Mouse (Mus musculus) right cerebral cortex, adult 2 months (tissue): ENCODE results near the gene Golm1.
"Not testable (repeated sequence)": the region's sequence is repeated elsewhere in the genome, so short reads cannot be mapped to it uniquely, and the experiment has no call there.

Source experiments
- DNase-seq, 2 experiments: peaks; one replicate each; pipeline ENCODE4 v3.0.0; 2021 to 2022; ENCODE audit warnings: low spot score in 2 of 2

Gene Golm1

GRCm38 (mm10) chr13:59675151-59676011 is at the start of gene Golm1:
Golm1 (minus strand) TSS chr13:59675811.
- peak; percentile 35 to 38 for DNase-seq

- not testable (repeated sequence) for DNase-seq
Measured at GRCm38 (mm10) chr13:59722089-59722488, 46.5 kb upstream of the Golm1 start.

- no peak for DNase-seq
Measured at GRCm38 (mm10) chr13:59719475-59719874, 43.9 kb upstream of the Golm1 start.

- not testable (repeated sequence) for DNase-seq
Measured at GRCm38 (mm10) chr13:59718857-59719440, 43.3 kb upstream of the Golm1 start.

GRCm38 (mm10) chr13:59713710-59714109 is 38.1 kb upstream of the Golm1 start:
- no peak for DNase-seq

- DNase-seq = not testable (repeated sequence)
Measured at GRCm38 (mm10) chr13:59711984-59712383, 36.4 kb upstream of the Golm1 start, which contains the start of gene Spata31d1b. Spata31d1b (plus strand) TSS chr13:59712284.

- DNase-seq = no peak
Measured at GRCm38 (mm10) chr13:59710230-59710629, 34.6 kb upstream of the Golm1 start, which contains the start of gene Spata31d1a. Spata31d1a (minus strand) TSS chr13:59710330.

GRCm38 (mm10) chr13:59704562-59704961 is 29.0 kb upstream of the Golm1 start:
- DNase-seq = peak; percentile 26 to 32

- peak; percentile 48 to 52 for DNase-seq
Measured at GRCm38 (mm10) chr13:59703514-59703913, 27.9 kb upstream of the Golm1 start.

- DNase-seq = not testable (repeated sequence)
Measured at GRCm38 (mm10) chr13:59700137-59700536, 24.5 kb upstream of the Golm1 start.

- peak in 1 of 2 experiments; percentile 44 for DNase-seq
Measured at GRCm38 (mm10) chr13:59699131-59699530, 23.5 kb upstream of the Golm1 start.

GRCm38 (mm10) chr13:59695781-59696180 is 20.2 kb upstream of the Golm1 start:
- DNase-seq = no peak

- no peak for DNase-seq
Measured at GRCm38 (mm10) chr13:59694008-59694407, 18.4 kb upstream of the Golm1 start, which contains the start of gene 4921517D22Rik. 4921517D22Rik (minus strand) TSS chr13:59694108.

- DNase-seq = no peak
Measured at GRCm38 (mm10) chr13:59691478-59691877, 15.9 kb upstream of the Golm1 start.

GRCm38 (mm10) chr13:59690576-59690975 is 15.0 kb upstream of the Golm1 start:
- DNase-seq = no peak

GRCm38 (mm10) chr13:59689843-59690242 is 14.2 kb upstream of the Golm1 start:
- no peak for DNase-seq

- no peak for DNase-seq
Measured at GRCm38 (mm10) chr13:59689313-59689712, 13.7 kb upstream of the Golm1 start.

- no peak for DNase-seq
Measured at GRCm38 (mm10) chr13:59688338-59688770, 12.7 kb upstream of the Golm1 start.

GRCm38 (mm10) chr13:59685236-59685635 is 9.6 kb upstream of the Golm1 start:
- DNase-seq = no peak

- DNase-seq = no peak
Measured at GRCm38 (mm10) chr13:59682629-59683028, 7.0 kb upstream of the Golm1 start.

GRCm38 (mm10) chr13:59679908-59680307 is 4.3 kb upstream of the Golm1 start:
- DNase-seq = no peak

- DNase-seq = no peak
Measured at GRCm38 (mm10) chr13:59679306-59679705, 3.7 kb upstream of the Golm1 start.
